ENCODE assay signal across 20 mouse cellular contexts in the genomic region with DNA sequence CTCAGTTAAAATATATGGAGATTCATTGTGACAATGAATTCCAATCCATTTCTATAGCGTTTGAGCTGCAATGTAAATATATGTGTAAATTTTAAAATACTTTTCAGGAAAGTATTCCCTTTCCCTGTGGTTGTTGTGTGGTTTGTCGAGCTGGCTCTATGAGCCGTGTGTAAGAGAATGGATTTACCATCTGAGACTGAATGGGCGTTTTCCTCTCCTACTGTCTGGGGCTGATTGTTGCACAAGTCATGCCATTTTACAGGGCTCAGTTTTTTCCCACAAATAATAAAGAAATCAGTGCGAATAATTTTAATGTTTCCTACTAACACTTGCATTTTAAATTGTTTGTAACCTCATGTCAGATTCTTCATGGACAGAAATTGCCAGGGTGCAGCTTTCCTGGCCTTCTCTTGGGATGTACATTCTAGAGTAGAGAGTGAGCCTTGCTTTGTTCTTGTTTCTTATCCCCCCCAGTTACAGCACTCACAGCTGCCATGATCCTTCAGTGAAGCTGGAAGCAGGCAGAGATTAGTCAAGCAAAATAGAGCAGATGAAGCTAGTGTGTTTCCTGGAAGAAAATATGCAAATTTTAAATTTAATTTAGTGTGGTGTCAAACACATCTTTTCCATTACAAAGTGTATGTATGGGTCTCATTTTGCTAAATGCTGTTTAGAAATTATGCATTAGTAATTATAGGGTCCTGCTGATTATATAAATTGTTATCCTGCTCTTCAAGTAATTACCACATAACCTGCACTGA.
DNase-seq lines count a peak whose midpoint lies in the region; ATAC-seq and TF ChIP-seq lines count a peak whose summit lies in the region.
"Had no signal": no experiment of that assay in that cellular context is flagged by ENCODE, and none has a peak within 500 bp of the region (broad histone marks: within the 10 kb centered on the region; RNA-seq: fewer than 3 reads in every experiment).

No protein-coding gene starts in this region.

- 88% methylated on average over 5 of the region's 5 CpGs for WGBS in forebrain, embryonic 11.5 days
- 88% methylated on average over 5 of the region's 5 CpGs for WGBS in forebrain, embryonic 10.5 days
- WGBS in midbrain, embryonic 14.5 days = 78% methylated on average over 5 of the region's 5 CpGs
- WGBS in midbrain, embryonic 15.5 days = 86% methylated on average over 5 of the region's 5 CpGs
- WGBS in forebrain, embryonic 13.5 days = 78% methylated on average over 5 of the region's 5 CpGs
- 60% methylated on average over 5 of the region's 5 CpGs for whole genome bisulfite sequencing in forebrain, postnatal 0 days

- DNase-seq in forebrain, embryonic 11.5 days (ENCODE audit: low spot score) = no peak
- no peak for DNase-seq in forebrain, embryonic 10.5 days (ENCODE audit: extremely low spot score, low spot score)
- DNase-seq in midbrain, embryonic 14.5 days = peak; percentile 6
- peak; percentile 39 for DNase-seq in forebrain, postnatal 0 days
- no peak for DNase-seq in spleen, postnatal 36 days (ENCODE audit: low spot score in 2 of 2)
- DNase-seq: adrenal gland, postnatal 25 days; B cell, adult 2 months; cerebellum, adult 2 months; cerebellum, postnatal 10 days; gastrocnemius, postnatal 14 days; heart, adult 2 months; heart, postnatal 14 days had no signal

- no peaks in the 10 kb centered on the region for H3K4me1 ChIP-seq in forebrain, embryonic 11.5 days (replicated peaks; ENCODE audit: control insufficient read depth, insufficient read depth, low read length)
- H3K4me1 ChIP-seq in forebrain, embryonic 10.5 days = no peaks in the 10 kb centered on the region
- H3K4me1 ChIP-seq in midbrain, embryonic 14.5 days (ENCODE audit: control insufficient read depth, insufficient read depth, low read length) = no peaks in the 10 kb centered on the region
- no peaks in the 10 kb centered on the region for H3K4me1 ChIP-seq in midbrain, embryonic 15.5 days
- peaks cover 8% of the 10 kb centered on the region; the same call in 1 of the 2 replicates for H3K4me1 ChIP-seq in forebrain, embryonic 13.5 days
- no peaks in the 10 kb centered on the region for H3K4me1 ChIP-seq in forebrain, postnatal 0 days (ENCODE audit: insufficient read depth)
- H3K4me1 ChIP-seq: embryonic facial prominence, embryonic 10.5 days; heart, embryonic 15.5 days; hindbrain, embryonic 15.5 days had no signal

- no peak overlapping the region for H3K4me2 ChIP-seq in forebrain, embryonic 11.5 days (ENCODE audit: low read depth, low read length, severe bottlenecking)
- H3K4me2 ChIP-seq in midbrain, embryonic 14.5 days (ENCODE audit: low read length) = no peak overlapping the region
- H3K4me2 ChIP-seq in midbrain, embryonic 15.5 days = no peak overlapping the region
- H3K4me2 ChIP-seq in forebrain, embryonic 13.5 days = no peak overlapping the region
- no peak overlapping the region for H3K4me2 ChIP-seq in forebrain, postnatal 0 days (ENCODE audit: low read depth)
- H3K4me2 ChIP-seq: heart, embryonic 11.5 days; heart, embryonic 15.5 days; hindbrain, embryonic 15.5 days had no signal

- no peaks in the 10 kb centered on the region for H3K9me3 ChIP-seq in forebrain, embryonic 11.5 days (ENCODE audit: control insufficient read depth, low read length)
- H3K9me3 ChIP-seq in forebrain, embryonic 10.5 days = no peaks in the 10 kb centered on the region
- no peaks in the 10 kb centered on the region for H3K9me3 ChIP-seq in midbrain, embryonic 14.5 days (ENCODE audit: control insufficient read depth, low read length)
- no peaks in the 10 kb centered on the region for H3K9me3 ChIP-seq in midbrain, embryonic 15.5 days
- H3K9me3 ChIP-seq in forebrain, embryonic 13.5 days (replicated peaks) = no peaks in the 10 kb centered on the region
- no peaks in the 10 kb centered on the region for H3K9me3 ChIP-seq in forebrain, postnatal 0 days (ENCODE audit: low read length)
- H3K9me3 ChIP-seq: embryonic facial prominence, embryonic 10.5 days; heart, embryonic 15.5 days; hindbrain, embryonic 15.5 days had no signal

- no peak overlapping the region for H3K9ac ChIP-seq in forebrain, embryonic 11.5 days (ENCODE audit: low read length)
- H3K9ac ChIP-seq in midbrain, embryonic 14.5 days (replicated peaks; ENCODE audit: low read length) = no peak overlapping the region
- H3K9ac ChIP-seq in midbrain, embryonic 15.5 days = no peak overlapping the region
- H3K9ac ChIP-seq in forebrain, embryonic 13.5 days = no peak overlapping the region
- H3K9ac ChIP-seq in forebrain, postnatal 0 days = no peak overlapping the region
- H3K9ac ChIP-seq: heart, embryonic 15.5 days; hindbrain, embryonic 15.5 days had no signal

- H3K36me3 ChIP-seq in forebrain, embryonic 11.5 days (ENCODE audit: control insufficient read depth, insufficient read depth, low read length) = no peaks in the 10 kb centered on the region
- no peaks in the 10 kb centered on the region for H3K36me3 ChIP-seq in forebrain, embryonic 10.5 days (replicated peaks)
- no peaks in the 10 kb centered on the region for H3K36me3 ChIP-seq in midbrain, embryonic 14.5 days (ENCODE audit: control insufficient read depth, insufficient read depth, low read length)
- no peaks in the 10 kb centered on the region for H3K36me3 ChIP-seq in midbrain, embryonic 15.5 days (replicated peaks)
- H3K36me3 ChIP-seq in forebrain, embryonic 13.5 days (ENCODE audit: poor library complexity, severe bottlenecking) = no peaks in the 10 kb centered on the region
- H3K36me3 ChIP-seq in forebrain, postnatal 0 days (ENCODE audit: insufficient read depth) = no peaks in the 10 kb centered on the region
- H3K36me3 ChIP-seq: embryonic facial prominence, embryonic 10.5 days; heart, embryonic 15.5 days; hindbrain, embryonic 15.5 days had no signal

- peak; percentile 63 for ATAC-seq in forebrain, embryonic 11.5 days (replicated peaks; ENCODE audit: low FRiP score)
- no peak for ATAC-seq in midbrain, embryonic 14.5 days (ENCODE audit: low FRiP score, low TSS enrichment)
- no peak; the same call in 1 of the 2 replicates for ATAC-seq in midbrain, embryonic 15.5 days (replicated peaks)
- ATAC-seq in forebrain, embryonic 13.5 days = peak; percentile 95
- ATAC-seq in forebrain, postnatal 0 days = peak; percentile 82
- ATAC-seq: activated CD4-positive, CD25-positive, alpha-beta regulatory T cell, adult 4 months; Patski had no signal

- H3K27ac ChIP-seq in forebrain, embryonic 11.5 days (ENCODE audit: low read depth, low read length) = no peak overlapping the region
- H3K27ac ChIP-seq in forebrain, embryonic 10.5 days = no peak overlapping the region
- H3K27ac ChIP-seq in midbrain, embryonic 14.5 days (replicated peaks; ENCODE audit: low read depth, low read length) = no peak overlapping the region
- no peak overlapping the region for H3K27ac ChIP-seq in midbrain, embryonic 15.5 days
- H3K27ac ChIP-seq in forebrain, embryonic 13.5 days = peak overlapping the region; percentile 65
- H3K27ac ChIP-seq in forebrain, postnatal 0 days (ENCODE audit: low read depth, low read length) = peak overlapping the region; percentile 57
- H3K27ac ChIP-seq: embryonic facial prominence, embryonic 10.5 days; heart, adult 2 months; heart, embryonic 15.5 days; hindbrain, embryonic 15.5 days had no signal

- no peak overlapping the region for H3K4me3 ChIP-seq in forebrain, embryonic 11.5 days (ENCODE audit: low read depth, low read length)
- H3K4me3 ChIP-seq in forebrain, embryonic 10.5 days = no peak overlapping the region
- no peak overlapping the region for H3K4me3 ChIP-seq in midbrain, embryonic 14.5 days (replicated peaks; ENCODE audit: low read depth, low read length)
- no peak overlapping the region for H3K4me3 ChIP-seq in midbrain, embryonic 15.5 days
- no peak overlapping the region for H3K4me3 ChIP-seq in forebrain, embryonic 13.5 days
- H3K4me3 ChIP-seq in forebrain, postnatal 0 days (ENCODE audit: low read depth, low read length) = no peak overlapping the region
- H3K4me3 ChIP-seq: embryonic facial prominence, embryonic 10.5 days; heart, adult 2 months; heart, embryonic 15.5 days; hindbrain, embryonic 15.5 days had no signal

- no peaks in the 10 kb centered on the region for H3K27me3 ChIP-seq in forebrain, embryonic 11.5 days (ENCODE audit: control insufficient read depth, insufficient read depth, low read length)
- H3K27me3 ChIP-seq in forebrain, embryonic 10.5 days (ENCODE audit: poor library complexity, severe bottlenecking) = no peaks in the 10 kb centered on the region
- H3K27me3 ChIP-seq in midbrain, embryonic 14.5 days (ENCODE audit: control insufficient read depth, insufficient read depth, low read length) = no peaks in the 10 kb centered on the region
- H3K27me3 ChIP-seq in midbrain, embryonic 15.5 days (replicated peaks) = no peaks in the 10 kb centered on the region
- no peaks in the 10 kb centered on the region; the same call in 1 of the 2 replicates for H3K27me3 ChIP-seq in forebrain, embryonic 13.5 days
- no peaks in the 10 kb centered on the region for H3K27me3 ChIP-seq in forebrain, postnatal 0 days (ENCODE audit: insufficient read depth, low read length)
- H3K27me3 ChIP-seq: heart, embryonic 15.5 days; hindbrain, embryonic 15.5 days had no signal

- no peak for TF ChIP-seq CTCF in forebrain, postnatal 0 days (IDR thresholded peaks at IDR 0.05; ENCODE audit: low read depth)

Comparison
In these comparisons a context has a peak if more than half of its experiments do, and no peak if none do; other contexts are left out.
1. DNase-seq: peak in midbrain, embryonic 14.5 days (single experiment) and forebrain, postnatal 0 days (single experiment); none in forebrain, embryonic 11.5 days (single experiment), forebrain, embryonic 10.5 days (single experiment) and spleen, postnatal 36 days (0 of 2).
2. H3K27ac ChIP-seq: peak in forebrain, embryonic 13.5 days (single experiment) and forebrain, postnatal 0 days (single experiment); none in forebrain, embryonic 11.5 days (single experiment), forebrain, embryonic 10.5 days (single experiment), midbrain, embryonic 14.5 days (single experiment) and midbrain, embryonic 15.5 days (single experiment).
3. ATAC-seq: peak in forebrain, embryonic 11.5 days (single experiment), forebrain, embryonic 13.5 days (single experiment) and forebrain, postnatal 0 days (single experiment); none in midbrain, embryonic 14.5 days (single experiment) and midbrain, embryonic 15.5 days (single experiment).